Mouse (Mus musculus): Measurements from ENCODE around the gene Gm14409.
"Not testable (repeated sequence)": the region's sequence is repeated elsewhere in the genome, so short reads cannot be mapped to it uniquely, and the experiment has no call there.

Gene Gm14409

DNA sequence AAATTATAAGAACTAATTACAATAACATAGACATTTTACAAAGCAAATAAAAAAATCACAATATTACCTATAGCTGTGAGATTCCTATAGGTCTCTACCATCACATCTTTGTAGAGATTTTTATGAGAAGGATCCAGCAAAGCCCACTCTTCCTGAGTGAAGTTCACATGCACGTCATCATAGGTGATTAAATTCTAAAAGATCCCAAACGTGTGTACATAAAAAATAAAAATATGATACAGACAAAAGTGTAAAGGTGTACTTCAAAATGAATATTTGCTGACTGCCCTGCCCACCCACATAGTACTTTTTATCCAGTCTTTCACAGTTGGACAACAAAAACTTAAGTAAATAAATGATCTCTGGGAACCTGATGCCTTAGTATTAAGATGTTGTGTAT lies at the start of gene Gm14409:
Gm14409 (minus strand) TSS at position 101 of the 400 bp plus-strand sequence.
- DNase-seq (ENCODE audit: extremely low read depth, low read depth, low spot score) = not testable (repeated sequence)

DNA sequence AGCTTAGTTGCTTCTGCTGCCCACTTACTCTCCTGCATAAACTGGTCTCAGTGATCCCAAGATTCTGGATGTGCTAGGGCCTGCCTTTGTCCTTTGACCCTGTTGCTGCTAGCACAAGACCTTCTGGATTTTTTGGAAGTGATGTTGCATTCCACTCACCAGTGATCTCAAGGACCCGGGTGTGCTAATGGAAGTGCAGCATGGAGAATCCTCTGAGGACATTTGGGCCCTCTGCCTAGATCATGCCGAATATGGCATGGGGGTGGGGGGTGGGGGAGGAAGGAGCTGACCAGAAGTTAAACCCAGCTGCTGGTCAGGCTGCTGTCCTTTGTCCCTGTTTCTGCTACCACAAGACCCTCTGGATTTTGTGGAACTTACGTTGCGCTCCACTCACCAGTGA lies 42.8 kb upstream of the Gm14409 start:
- not testable (repeated sequence) for DNase-seq (ENCODE audit: extremely low read depth, low read depth, low spot score)

DNA sequence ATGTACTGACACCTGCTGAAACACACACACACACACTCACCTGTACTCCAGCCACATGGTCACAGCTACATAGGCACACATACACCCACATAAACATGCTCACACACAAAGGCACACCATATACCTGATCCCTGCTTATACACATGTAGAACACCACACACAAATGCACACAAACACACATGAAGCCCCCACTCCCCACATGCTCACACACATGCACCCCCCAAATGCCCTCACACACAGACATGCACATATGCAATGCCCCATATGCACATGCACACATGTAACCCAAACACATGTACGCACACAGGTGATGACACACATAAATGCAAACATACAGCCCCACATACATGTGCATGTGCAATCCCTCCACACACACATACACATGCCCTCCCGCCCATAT lies 38.1 kb upstream of the Gm14409 start:
- DNase-seq (ENCODE audit: extremely low read depth, low read depth, low spot score) = not testable (repeated sequence)

GRCm38 (mm10) chr2:177283701-177284100 lies 16.9 kb upstream of the Gm14409 start:
- not testable (repeated sequence) for DNase-seq (ENCODE audit: extremely low read depth, low read depth, low spot score)

GRCm38 (mm10) chr2:177277754-177278153 lies 10.9 kb upstream of the Gm14409 start:
- not testable (repeated sequence) for DNase-seq (ENCODE audit: extremely low read depth, low read depth, low spot score)

- not testable (repeated sequence) for DNase-seq (ENCODE audit: extremely low read depth, low read depth, low spot score)
Observed at GRCm38 (mm10) chr2:177272237-177272636, 5.4 kb upstream of the Gm14409 start.

DNA sequence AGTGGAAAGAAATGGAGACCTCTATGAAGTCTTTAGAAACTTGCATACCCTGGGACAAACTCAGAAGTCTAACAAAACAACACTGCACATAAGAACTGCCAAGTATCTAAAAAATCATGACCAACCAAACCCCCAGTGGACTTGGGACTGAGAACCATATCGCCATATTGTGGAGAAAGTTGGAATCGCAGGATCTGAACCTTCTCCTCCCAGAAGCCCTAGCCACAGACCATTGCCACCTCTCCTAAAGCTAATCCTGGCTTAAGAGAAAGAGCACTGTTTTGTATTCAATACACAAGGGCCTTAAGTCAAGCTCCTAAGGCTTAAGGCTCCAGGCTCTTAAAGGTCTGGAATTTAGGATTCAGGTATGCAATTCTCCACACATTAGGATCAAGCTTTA lies 19.4 kb downstream of the Gm14409 start:
- not testable (repeated sequence) for DNase-seq (ENCODE audit: extremely low read depth, low read depth, low spot score)

- DNase-seq (ENCODE audit: extremely low read depth, low read depth, low spot score) = not testable (repeated sequence)
Observed at GRCm38 (mm10) chr2:177230461-177230860, 36.4 kb downstream of the Gm14409 start.

Measured in fat pad, adult 2 months (tissue).